Mouse (Mus musculus): ENCODE results near the gene Gm8439.
A peak's percentile ranks its signal among the peaks of the same experiment; 100 is the strongest.

Gm8439 gene

GRCm38 (mm10) chr4:120612304-120613080, 23.9 kb downstream of the Gm8439 start:
- no peak for DNase-seq (ENCODE audit: low spot score)

GRCm38 (mm10) chr4:120613691-120614329, 25.3 kb downstream of the Gm8439 start:
- peak; percentile 12 for DNase-seq (ENCODE audit: low spot score)

- DNase-seq (ENCODE audit: low spot score): no peak
These were observed 26.1 kb downstream of the Gm8439 start for GRCm38 (mm10) chr4:120614644-120615043.

GRCm38 (mm10) chr4:120615528-120616081, 27.1 kb downstream of the Gm8439 start:
- DNase-seq (ENCODE audit: low spot score): peak; percentile 52

- DNase-seq (ENCODE audit: low spot score): peak; percentile 49
These were observed 27.9 kb downstream of the Gm8439 start for GRCm38 (mm10) chr4:120616199-120617025.

GRCm38 (mm10) chr4:120627728-120628127, 39.2 kb downstream of the Gm8439 start:
- no peak for DNase-seq (ENCODE audit: low spot score)

- DNase-seq (ENCODE audit: low spot score): no peak
These were observed 41.8 kb downstream of the Gm8439 start for GRCm38 (mm10) chr4:120630218-120630931.

- DNase-seq (ENCODE audit: low spot score): no peak
These were observed 43.3 kb downstream of the Gm8439 start for GRCm38 (mm10) chr4:120631828-120632227.

GRCm38 (mm10) chr4:120635351-120635750, 46.8 kb downstream of the Gm8439 start:
- DNase-seq (ENCODE audit: low spot score): no peak

GRCm38 (mm10) chr4:120641946-120642345, 53.4 kb downstream of the Gm8439 start:
- DNase-seq (ENCODE audit: low spot score): no peak

GRCm38 (mm10) chr4:120643899-120644298, 55.4 kb downstream of the Gm8439 start:
- DNase-seq (ENCODE audit: low spot score): no peak

GRCm38 (mm10) chr4:120649369-120650207, 61.0 kb downstream of the Gm8439 start:
- DNase-seq (ENCODE audit: low spot score): no peak

GRCm38 (mm10) chr4:120650208-120650592, 61.7 kb downstream of the Gm8439 start:
- DNase-seq (ENCODE audit: low spot score): no peak

- no peak for DNase-seq (ENCODE audit: low spot score)
These were observed 67.4 kb downstream of the Gm8439 start for GRCm38 (mm10) chr4:120655898-120656297.

All from lung, postnatal 25 days (tissue).